Mouse (Mus musculus): Measurements from ENCODE around the gene 2310057M21Rik. TPM values are rescaled to one million over a fixed set of nuclear protein-coding genes. Genes with fewer than 3 reads are reported as not detected.

2310057M21Rik gene
- polyA plus RNA-seq, 2 experiments = 4.6 to 9.2 TPM

GRCm38 (mm10) chr7:131303340-131303739 is 59.2 kb downstream of the 2310057M21Rik start:
- no peak for ATAC-seq (ENCODE audit: insufficient read depth)
- Histone ChIP-seq H3K36me3 (replicated peaks; ENCODE audit: control insufficient read depth, insufficient read depth, low read depth) (no peaks in the 10 kb centered on the region), H3K4me1 (replicated peaks; ENCODE audit: control insufficient read depth in 2 of 2, insufficient read depth in 2 of 2, low read length in 1 of 2) (no peaks in the 10 kb centered on the region), H3K27me3 (ENCODE audit: control insufficient read depth, insufficient read depth, low read length) (no peaks in the 10 kb centered on the region), H3K4me3 (ENCODE audit: insufficient read depth in 1 of 2, low read depth in 2 of 2, low read length in 2 of 2) (no peak overlapping the region), H3K9me3 (ENCODE audit: control insufficient read depth, low read length) (no peaks in the 10 kb centered on the region), H3K4me2 (ENCODE audit: low read depth) (no peak overlapping the region), H3K9ac (replicated peaks) (no peak overlapping the region), H3K27ac (no peak overlapping the region)
- TF ChIP-seq CTCF (IDR thresholded peaks at IDR 0.05; ENCODE audit: low read depth) (no peak), EP300 (IDR thresholded peaks at IDR 0.05; ENCODE audit: low read depth) (no peak)
- DNase-seq (ENCODE audit: low read depth in 3 of 3, low spot score in 3 of 3) = no peak
- WGBS (ENCODE audit: insufficient replicate concordance) = 59% methylated on average over 8 of the region's 8 CpGs

GRCm38 (mm10) chr7:131297151-131297550 is 65.4 kb downstream of the 2310057M21Rik start:
- no peak for TF ChIP-seq CTCF (IDR thresholded peaks at IDR 0.05; ENCODE audit: low read depth)
- TF ChIP-seq EP300 (IDR thresholded peaks at IDR 0.05; ENCODE audit: low read depth) = no peak
- Histone ChIP-seq H3K4me2 (ENCODE audit: low read depth) (no peak overlapping the region), H3K9me3 (ENCODE audit: control insufficient read depth, low read length) (no peaks in the 10 kb centered on the region), H3K36me3 (replicated peaks; ENCODE audit: control insufficient read depth, insufficient read depth, low read depth) (no peaks in the 10 kb centered on the region), H3K27ac (no peak overlapping the region), H3K9ac (replicated peaks) (no peak overlapping the region), H3K4me1 (replicated peaks; ENCODE audit: control insufficient read depth in 2 of 2, insufficient read depth in 2 of 2, low read length in 1 of 2) (no peaks in the 10 kb centered on the region), H3K27me3 (ENCODE audit: control insufficient read depth, insufficient read depth, low read length) (no peaks in the 10 kb centered on the region), H3K4me3 (ENCODE audit: insufficient read depth in 1 of 2, low read depth in 2 of 2, low read length in 2 of 2) (no peak overlapping the region)
- DNase-seq (ENCODE audit: low read depth in 3 of 3, low spot score in 3 of 3) = no peak
- ATAC-seq (ENCODE audit: insufficient read depth) = no peak
- 56% methylated on average over 8 of the region's 8 CpGs for WGBS (ENCODE audit: insufficient replicate concordance)

Other genes with a start within 250 kb of the 2310057M21Rik start
- not detected in 2 replicates for gene 4933402N03Rik, start 216.4 kb downstream of the 2310057M21Rik start, polyA plus RNA-seq (2012; rRNA removed)
- gene 4933402N03Rik, start 216.4 kb downstream of the 2310057M21Rik start, polyA plus RNA-seq (2014; fragmentation: Nextera tagmentation; extraction: Ambion mirVana) = not detected in 2 replicates
- gene 5430419D17Rik, start 188.4 kb downstream of the 2310057M21Rik start, polyA plus RNA-seq (2012; rRNA removed) = not detected in 2 replicates
- gene 5430419D17Rik, start 188.4 kb downstream of the 2310057M21Rik start, polyA plus RNA-seq (2014; fragmentation: Nextera tagmentation; extraction: Ambion mirVana) = not detected in 2 replicates
- gene Cuzd1, start 40.5 kb downstream of the 2310057M21Rik start, polyA plus RNA-seq (2012; rRNA removed) = 0.03 TPM in 1 of 2 replicates, not detected in the other
- gene Cuzd1, start 40.5 kb downstream of the 2310057M21Rik start, polyA plus RNA-seq (2014; fragmentation: Nextera tagmentation; extraction: Ambion mirVana) = not detected in 2 replicates
- 0.37 TPM in 1 of 2 replicates, not detected in the other for gene Fam24b, start 33.2 kb downstream of the 2310057M21Rik start, polyA plus RNA-seq (2012; rRNA removed)
- not detected in 2 replicates for gene Fam24b, start 33.2 kb downstream of the 2310057M21Rik start, polyA plus RNA-seq (2014; fragmentation: Nextera tagmentation; extraction: Ambion mirVana)
- gene Fam24a, start 28.9 kb downstream of the 2310057M21Rik start, polyA plus RNA-seq (2012; rRNA removed) = not detected in 2 replicates
- gene Fam24a, start 28.9 kb downstream of the 2310057M21Rik start, polyA plus RNA-seq (2014; fragmentation: Nextera tagmentation; extraction: Ambion mirVana) = not detected in 2 replicates
- 14.5 and 15.9 TPM in 2 replicates for gene Pstk, start 8.4 kb upstream of the 2310057M21Rik start, polyA plus RNA-seq (2012; rRNA removed)
- gene Pstk, start 8.4 kb upstream of the 2310057M21Rik start, polyA plus RNA-seq (2014; fragmentation: Nextera tagmentation; extraction: Ambion mirVana) = 22.9 and 23.2 TPM in 2 replicates
- 7.7 and 9.5 TPM in 2 replicates for gene Ikzf5, start 47.8 kb upstream of the 2310057M21Rik start, polyA plus RNA-seq (2012; rRNA removed)
- 14.3 and 16.0 TPM in 2 replicates for gene Ikzf5, start 47.8 kb upstream of the 2310057M21Rik start, polyA plus RNA-seq (2014; fragmentation: Nextera tagmentation; extraction: Ambion mirVana)
- 3.2 and 4.5 TPM in 2 replicates for gene Acadsb, start 47.8 kb upstream of the 2310057M21Rik start, polyA plus RNA-seq (2012; rRNA removed)
- 30.2 and 33.6 TPM in 2 replicates for gene Acadsb, start 47.8 kb upstream of the 2310057M21Rik start, polyA plus RNA-seq (2014; fragmentation: Nextera tagmentation; extraction: Ambion mirVana)
- not detected in 2 replicates for gene Hmx3, start 180.1 kb upstream of the 2310057M21Rik start, polyA plus RNA-seq (2012; rRNA removed)
- gene Hmx3, start 180.1 kb upstream of the 2310057M21Rik start, polyA plus RNA-seq (2014; fragmentation: Nextera tagmentation; extraction: Ambion mirVana) = not detected in 2 replicates
- gene Hmx2, start 186.0 kb upstream of the 2310057M21Rik start, polyA plus RNA-seq (2012; rRNA removed) = not detected in 2 replicates
- not detected in 2 replicates for gene Hmx2, start 186.0 kb upstream of the 2310057M21Rik start, polyA plus RNA-seq (2014; fragmentation: Nextera tagmentation; extraction: Ambion mirVana)
- 67.4 and 84.4 TPM in 2 replicates for gene Bub3, start 197.5 kb upstream of the 2310057M21Rik start, polyA plus RNA-seq (2012; rRNA removed)
- gene Bub3, start 197.5 kb upstream of the 2310057M21Rik start, polyA plus RNA-seq (2014; fragmentation: Nextera tagmentation; extraction: Ambion mirVana) = 105 and 110 TPM in 2 replicates

All from liver, embryonic 14.5 days (tissue).